Mouse (Mus musculus) layer of hippocampus, postnatal 10 days (tissue): ENCODE data around the gene Gm10799. TPM values are rescaled to one million over a fixed set of nuclear protein-coding genes. Genes with fewer than 3 reads are reported as not detected.
"Not testable (repeated sequence)": the region's sequence is repeated elsewhere in the genome, so short reads cannot be mapped to it uniquely, and the experiment has no call there.

Experiments
- DNase-seq, 2 experiments: peaks; one replicate each; pipeline ENCODE4 v3.0.0; 2021; ENCODE audit warnings: low spot score in 2 of 2
- total RNA-seq, 2 experiments: library from RNA; stranded (reverse); gene quantifications; 2 replicates each; pipeline ENCODE4 v1.2.3; 2021

Gm10799 gene
- total RNA-seq, 2 experiments from 2014 or later: not detected

DNA sequence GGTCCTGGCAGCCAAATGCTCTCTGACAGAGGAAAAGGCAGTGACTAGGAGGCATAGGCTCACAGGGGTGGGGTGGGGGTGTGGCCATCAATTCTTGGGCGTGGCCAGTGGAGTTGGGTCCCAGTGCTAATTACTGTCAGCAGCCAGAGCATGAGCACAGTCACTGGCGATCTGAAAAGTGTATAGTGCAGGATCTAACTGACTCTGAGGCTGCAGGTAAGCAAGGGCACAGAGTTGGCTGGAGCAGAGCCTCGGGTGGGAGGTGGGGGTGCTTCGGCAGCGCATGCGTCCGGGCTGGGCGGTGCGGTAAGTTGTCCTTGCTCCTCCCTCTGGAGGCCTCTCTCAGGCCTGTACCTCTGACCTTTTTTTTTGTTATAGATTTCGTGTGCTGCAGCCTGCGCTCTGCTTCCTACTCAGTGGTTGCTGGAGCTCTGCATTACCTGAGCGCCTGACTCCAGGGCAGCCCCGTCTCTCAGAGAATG is 1.4 kb upstream of the Gm10799 start, which contains the start of gene Cd59b:
Gene Cd59b (plus strand): TSS at position 146 of the 482 bp plus-strand sequence.
- DNase-seq: no peak

DNA sequence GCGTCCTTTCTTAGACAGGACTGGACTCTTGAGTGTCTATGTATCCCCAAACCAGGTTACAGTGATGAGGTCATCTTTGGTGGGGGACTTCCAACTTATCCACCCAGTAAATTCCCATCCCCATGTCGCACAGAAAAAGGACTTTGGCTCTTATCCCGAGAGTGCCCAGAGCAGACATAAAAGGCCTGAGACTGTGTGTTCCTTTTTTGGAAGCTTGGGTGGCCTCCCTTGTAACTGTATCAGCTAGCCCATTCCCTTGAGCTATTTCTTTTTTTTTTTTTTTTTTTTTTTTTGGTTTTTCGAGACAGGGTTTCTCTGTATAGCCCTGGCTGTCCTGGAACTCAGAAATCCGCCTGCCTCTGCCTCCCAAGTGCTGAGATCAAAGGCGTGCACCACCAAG is 2.8 kb downstream of the Gm10799 start, which contains the start of gene Gm10912:
Gene Gm10912 (plus strand): TSS at position 301 of the 400 bp plus-strand sequence.
- not testable (repeated sequence) for DNase-seq

DNA sequence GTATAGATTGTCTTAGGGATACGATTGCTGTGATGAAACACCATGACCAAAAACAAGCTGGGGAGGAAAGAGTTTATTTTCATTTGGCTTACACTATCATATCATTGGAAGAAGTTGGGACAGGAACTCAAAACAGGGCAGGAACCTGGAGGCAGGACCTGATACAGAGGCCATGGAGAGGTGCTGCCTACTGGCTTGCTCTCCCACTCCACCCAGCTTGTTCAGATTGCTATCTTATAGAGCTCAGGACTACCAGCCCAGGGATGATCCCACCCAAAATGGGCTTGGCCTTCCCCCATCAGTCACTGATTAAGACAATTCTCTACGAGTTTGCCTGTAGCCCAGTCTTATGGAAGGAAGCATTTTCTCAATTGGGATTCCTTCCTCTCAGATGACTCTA is 4.2 kb downstream of the Gm10799 start:
- DNase-seq: no peak

DNA sequence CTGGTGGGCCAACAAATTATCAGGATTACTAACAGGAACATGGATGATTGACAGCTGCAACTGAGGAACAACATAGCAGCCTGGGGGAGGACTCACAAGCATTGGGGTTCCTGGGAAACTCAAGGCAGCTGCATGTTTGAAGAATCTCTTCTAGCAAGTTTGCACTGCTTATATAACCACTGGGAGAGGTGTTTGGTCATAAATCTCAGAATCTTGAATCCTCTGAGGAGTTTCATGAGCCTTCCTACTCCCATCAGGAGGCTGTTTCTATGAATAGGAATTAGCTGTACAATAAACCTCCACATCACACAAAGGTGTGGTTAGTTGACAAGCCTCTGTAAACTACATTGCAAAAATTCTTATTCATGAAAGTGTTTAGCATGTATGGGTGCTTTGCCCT is 5.7 kb downstream of the Gm10799 start:
- DNase-seq: no peak

DNA sequence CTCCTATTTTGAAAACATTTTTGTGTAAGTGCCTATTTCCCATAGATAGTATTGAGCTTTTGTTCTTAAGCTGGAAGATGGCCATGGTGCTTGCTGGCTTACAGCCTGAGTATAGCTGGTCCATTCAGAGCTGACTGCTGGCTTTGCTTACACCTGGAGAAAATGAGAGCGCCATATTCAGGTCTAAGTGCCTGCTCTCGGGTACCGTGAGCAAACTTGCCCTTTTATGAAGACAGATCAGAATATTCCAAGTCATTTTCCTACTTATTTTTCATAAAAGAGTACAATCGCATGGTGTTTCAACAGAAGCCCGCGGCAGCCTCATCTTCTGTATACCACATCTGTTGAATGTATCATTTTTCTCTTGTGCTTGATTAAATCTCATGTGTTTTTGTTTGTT is 7.4 kb downstream of the Gm10799 start:
- no peak for DNase-seq

DNA sequence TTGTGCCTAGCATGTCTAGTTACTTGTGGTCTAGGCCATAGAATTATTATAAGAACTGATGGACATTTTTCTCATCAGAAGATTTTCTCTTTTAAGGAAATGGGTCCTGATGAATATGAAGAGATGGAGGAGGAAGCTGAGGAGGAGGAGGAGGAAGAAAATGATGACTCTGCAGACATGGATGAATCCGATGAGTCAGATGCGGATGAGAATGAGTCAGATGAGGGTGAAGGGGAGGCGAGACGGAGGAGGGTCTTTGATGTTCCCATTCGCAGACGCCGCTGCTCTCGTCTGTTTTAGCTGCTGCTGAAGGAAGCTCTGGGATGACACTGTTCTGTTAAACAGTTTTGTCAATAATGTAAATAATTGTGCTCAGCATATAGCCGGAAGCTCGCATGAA is 8.6 kb downstream of the Gm10799 start:
- no peak for DNase-seq

DNA sequence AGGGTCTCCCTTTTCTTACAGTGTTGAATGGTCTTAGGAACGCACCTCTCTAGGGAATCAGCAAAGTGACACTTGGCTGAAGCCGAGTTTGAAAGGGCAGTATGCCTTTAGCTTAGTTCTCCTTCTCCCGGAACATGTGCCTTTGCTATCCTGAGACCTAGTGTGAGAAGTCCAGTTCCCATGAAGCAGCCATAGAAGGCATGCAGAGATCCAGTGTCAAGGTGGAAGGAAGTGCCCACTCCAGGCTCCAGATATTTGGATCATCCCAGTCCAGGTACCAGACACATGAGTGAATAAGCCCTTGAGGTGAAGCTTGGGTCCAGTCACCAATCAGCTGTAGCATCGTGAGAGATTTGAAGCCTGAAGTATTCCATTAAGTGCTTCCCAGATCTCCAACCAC is 9.4 kb downstream of the Gm10799 start:
- no peak for DNase-seq

DNA sequence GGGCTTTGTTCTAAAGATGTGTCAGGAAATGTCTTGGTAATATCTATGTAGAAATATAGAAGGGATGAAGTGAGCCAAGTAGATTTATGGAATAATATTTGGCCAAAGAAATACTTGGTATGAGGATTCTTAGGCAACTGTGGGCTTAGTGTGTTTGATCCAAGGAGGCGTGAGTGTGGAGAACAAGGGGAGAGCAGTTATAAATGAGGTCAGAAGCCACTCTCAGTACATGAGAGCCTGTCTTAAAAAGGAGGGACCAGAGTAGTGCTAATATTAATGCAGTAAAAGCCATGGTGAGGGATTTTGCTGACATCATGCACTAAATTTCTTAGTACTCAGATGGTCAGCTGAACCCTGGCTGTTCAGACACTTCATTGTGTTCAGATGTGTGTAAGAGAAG is 10.0 kb downstream of the Gm10799 start:
- no peak for DNase-seq

DNA sequence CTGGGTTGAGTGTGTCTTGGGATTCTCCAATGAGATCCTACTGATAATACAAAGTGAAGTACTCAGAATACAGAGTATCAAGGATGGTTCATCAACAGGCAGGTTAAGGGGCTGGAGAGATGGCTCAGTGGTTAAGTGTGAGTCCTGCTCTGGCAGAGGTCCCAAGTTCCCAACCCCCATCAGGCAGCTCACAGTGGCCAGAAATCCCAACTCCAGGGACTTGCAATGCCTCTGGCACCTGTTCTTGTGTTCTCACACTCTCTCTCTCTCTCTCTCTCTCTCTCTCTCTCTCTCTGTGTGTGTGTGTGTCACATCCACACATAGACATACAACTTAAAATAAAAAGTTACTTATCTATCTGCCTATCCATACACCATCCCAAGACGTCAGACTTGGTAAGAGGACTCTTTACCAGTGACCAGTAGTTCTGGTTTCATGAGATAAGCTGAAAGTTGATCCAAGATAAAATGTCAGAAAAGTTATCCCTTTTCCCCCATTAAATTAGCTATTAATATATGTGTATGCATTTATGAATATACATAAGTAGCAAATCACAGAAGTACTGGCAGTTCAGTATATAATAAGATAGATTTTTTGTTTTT is 23.8 kb downstream of the Gm10799 start:
- DNase-seq: no peak

DNA sequence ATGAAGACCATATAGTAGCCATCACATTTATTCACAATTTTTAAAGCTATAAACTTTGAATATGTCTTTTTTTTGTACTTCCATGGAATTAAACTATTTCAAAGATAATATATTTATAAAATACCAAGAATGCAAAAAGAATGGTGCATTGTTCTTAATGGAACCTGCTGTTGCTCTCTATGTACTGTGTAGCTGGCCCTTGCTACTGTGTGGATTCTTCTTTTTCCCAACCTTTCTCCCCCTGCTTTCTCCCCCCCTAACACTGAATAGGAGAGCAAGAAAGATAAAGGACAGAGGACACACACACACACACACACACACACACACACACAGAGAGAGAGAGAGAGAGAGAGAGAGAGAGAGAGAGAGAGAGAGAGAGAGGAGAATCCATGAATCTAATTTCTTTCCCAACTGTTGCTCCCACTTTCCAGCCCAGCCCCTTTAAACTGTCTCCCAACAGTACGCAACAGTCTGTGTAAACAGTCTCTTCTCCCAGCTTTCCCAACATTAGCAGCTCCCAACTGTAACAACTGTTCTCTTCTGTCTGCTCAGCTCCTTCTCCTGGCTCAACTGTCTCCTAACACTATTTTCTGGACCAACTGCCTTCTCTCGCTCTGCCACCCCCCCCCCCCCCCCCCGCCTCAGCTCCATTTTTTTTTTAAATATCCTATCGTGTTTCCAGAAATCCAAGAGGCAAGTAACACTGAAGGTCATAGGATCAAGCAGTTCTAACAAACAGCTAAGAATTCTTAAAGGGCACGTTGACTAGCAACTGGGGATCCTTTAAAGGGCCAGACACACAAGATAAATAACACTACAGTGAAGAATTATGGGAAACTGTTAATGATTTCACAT is 24.5 kb downstream of the Gm10799 start:
- no peak for DNase-seq

DNA sequence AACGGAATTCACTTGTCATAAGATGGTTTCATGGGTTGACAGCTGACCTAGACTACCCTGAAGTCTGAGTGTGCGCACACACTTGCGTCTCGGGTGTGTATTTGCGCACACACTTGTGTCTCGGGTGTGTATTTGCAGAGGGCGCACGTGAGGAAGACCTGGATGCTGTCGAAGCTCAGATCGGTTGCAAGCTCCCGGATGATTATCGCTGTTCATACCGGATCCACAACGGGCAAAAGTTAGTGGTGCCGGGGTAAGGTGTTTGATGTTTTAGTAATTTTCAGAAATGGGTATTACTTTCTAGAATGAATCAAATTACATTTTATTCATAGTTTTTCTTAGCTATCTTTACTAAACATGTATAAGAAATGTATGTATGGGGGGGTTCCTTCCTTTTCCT is 25.6 kb downstream of the Gm10799 start:
- DNase-seq: no peak

DNA sequence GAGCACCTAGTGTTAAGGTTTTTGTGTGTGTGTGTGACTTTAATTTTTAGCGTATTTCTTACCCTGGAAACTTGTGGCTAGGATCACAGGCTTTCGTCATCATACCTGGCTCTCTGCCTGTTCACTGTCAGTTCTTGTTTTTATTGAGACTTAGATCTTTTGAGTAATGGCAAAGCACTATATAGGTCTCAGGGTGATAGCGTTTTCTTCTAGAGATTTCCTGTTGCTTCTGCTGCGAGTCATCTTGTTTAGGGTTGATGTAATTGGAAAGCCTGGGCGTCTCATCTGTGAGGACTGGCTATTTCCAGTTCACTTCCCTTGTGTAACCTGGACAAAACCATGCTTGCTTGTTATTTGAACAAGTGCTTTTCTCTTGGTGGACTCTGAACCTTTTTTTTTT is 26.7 kb downstream of the Gm10799 start:
- no peak for DNase-seq

DNA sequence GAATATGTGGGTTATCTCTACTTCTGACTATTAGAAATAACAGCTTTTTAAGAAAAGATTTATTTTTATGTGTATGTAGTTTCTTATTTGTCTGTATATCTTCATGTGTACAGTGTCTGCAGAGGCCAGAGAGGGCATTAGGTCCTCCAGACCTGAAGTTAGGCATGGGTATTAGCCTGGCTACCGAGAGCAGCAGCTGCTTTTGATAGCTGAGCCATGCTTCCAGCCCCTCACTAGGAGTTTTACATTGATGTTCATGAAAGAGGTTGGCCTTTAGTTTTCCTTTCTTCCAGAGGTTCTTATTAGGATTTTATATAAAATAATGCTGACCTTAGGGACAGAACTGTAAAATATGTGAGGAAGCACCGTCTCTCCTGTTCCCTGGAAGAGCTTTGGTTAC is 30.1 kb downstream of the Gm10799 start:
- DNase-seq: no peak

DNA sequence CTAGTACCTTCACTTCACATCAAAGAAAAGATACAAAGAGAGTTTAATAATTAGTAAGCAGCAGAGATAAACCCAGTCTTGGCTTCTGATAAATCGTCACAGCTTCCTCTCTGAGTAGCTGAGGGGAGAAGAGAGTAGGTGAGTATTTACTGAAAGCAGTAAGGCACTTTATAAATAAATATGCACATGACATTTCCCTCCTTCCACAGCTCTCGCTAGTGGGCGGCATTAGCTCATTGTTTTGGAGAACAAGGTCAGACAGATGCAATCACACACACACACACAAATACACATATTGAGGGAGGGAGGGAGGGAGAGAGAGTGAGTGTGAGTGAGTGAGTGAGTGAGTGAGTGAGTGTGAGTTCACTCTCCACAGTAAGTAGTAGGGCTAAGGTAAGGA is 32.0 kb downstream of the Gm10799 start:
- DNase-seq: no peak

DNA sequence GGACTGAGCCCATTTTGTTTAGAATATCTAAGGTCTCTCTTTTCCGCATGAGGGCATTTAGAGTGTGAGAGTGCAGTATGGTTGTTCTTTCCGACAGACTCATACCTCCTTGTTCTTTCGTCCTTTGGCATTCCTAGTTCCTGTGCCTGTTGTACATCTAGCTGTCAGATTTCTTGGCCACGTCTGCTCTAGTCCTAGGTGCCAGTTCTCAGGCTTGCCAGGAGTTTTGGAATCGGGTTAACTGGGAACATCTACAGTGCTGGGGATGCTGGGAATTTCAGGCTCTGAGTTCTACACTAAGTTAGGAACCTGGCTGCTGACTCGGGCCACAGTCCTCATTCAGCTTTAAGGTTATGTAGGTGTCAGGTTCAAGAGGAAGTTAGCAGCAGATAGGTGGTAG is 32.8 kb downstream of the Gm10799 start:
- no peak for DNase-seq

DNA sequence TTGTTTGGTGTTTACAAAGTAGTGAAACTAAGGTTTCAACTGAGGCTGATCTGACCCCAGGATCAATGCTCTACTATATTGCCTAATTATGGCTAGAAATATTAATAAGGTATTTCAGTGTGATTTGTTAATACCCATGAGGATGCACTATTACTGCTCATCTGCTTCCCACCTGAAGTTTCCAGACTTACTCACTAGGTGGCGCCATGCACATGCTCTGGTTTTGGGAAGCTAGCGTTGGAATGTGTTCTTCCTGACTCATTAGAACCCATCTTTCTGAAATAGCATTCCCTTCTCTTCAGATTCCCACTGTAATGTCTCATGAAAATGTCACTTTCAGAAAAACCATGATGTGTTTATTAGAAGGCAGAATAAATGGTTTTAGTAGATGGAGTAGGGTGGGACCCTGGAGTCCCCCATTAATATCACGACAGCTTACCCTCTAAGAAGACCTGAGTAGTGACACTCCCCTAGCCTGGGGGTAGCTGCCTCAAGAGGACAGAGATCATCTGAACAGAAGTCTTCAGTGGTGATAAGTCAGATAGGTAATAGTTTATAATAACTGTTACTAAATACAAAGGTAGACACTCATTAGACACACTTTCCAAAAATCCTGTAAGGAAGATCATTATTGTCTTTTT is 33.4 kb downstream of the Gm10799 start:
- DNase-seq: peak; percentile 76 to 79

DNA sequence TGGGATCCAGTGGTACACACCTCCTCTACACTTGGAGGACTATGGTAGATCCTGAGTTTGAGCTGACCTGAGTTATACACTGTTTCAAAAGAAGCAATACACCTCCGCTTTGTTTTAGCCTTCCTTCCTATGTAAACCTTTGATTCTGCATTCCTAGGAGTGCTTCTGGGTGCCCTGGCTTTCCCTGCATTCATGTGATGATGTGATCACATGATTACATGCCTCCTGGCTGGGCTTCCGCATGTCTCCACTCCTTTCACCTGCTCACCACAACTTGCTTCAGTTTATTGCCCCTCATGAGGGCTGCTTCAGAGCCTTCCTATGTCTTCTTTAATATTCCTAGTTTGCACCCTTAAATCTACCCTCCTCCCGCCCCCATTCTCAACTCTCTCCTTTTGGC is 36.3 kb downstream of the Gm10799 start:
- DNase-seq: no peak

DNA sequence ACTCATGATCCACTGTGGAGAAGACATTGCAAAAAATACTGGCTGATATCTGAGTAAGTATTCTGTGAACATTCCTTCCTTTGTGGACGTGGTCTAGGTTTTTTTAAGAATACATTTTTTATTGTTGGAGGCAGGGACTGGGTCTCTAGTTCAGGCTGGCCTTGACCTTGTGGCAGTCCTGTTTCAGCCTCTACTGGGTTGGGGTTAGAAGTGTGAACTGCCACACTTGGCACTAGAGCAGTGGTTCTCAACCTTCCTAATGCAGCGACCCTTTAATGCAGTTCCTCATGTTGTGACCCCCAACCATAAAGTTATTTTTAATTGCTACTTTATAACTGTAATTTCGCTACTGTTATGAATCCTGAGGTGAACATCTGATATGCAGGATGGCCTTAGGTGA is 38.0 kb downstream of the Gm10799 start:
- DNase-seq: no peak

DNA sequence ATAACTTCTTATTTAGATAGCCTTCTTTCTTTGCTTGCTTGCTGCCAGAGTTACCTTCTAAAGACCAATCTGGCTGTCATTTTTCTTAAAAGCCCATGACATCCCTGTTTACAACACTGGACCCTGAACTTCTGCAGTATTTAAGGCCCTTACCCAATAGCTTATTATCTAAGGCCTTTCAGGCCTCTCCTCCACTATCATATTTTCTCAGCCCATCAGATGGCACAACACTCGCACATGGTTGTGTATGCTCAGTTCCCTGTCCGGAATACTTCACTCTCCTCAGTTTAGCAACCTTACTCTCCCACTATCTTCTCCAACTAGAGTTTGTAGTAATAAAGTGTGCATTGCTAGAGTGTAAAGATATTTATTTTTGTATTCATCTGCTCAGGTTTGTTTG is 39.3 kb downstream of the Gm10799 start:
- no peak for DNase-seq

DNA sequence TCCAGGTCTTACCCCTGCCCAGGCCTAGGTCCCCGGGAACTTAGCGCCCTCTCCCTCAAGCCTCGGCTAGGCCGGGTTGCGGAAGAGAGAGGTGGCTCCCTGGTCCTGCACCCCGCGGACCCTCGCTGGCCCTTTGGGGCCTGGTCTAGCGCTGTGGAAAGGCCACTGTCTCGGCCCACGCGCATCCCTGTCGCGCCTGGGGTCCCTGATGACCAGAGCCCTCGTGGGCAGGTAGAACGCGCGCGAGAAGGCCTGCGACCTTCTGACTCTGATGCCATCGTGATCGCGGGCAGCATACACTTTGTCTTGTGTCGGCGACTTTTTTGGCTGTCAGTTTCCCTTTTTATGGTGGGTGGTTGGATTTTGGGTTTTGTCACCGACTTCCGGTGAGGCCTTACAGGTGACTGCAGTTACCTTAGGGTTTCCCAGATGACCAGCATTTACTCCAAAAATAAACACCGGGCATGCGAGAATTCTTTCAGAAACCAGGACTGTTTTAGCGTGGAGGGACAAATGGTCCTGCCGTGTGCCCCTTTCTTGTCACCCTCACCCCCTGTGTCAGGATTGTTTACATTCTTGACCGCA is 40.1 kb downstream of the Gm10799 start, which contains the start of gene 4931422A03Rik:
Gene 4931422A03Rik (minus strand): TSS at position 223 of the 585 bp plus-strand sequence.
- no peak for DNase-seq

DNA sequence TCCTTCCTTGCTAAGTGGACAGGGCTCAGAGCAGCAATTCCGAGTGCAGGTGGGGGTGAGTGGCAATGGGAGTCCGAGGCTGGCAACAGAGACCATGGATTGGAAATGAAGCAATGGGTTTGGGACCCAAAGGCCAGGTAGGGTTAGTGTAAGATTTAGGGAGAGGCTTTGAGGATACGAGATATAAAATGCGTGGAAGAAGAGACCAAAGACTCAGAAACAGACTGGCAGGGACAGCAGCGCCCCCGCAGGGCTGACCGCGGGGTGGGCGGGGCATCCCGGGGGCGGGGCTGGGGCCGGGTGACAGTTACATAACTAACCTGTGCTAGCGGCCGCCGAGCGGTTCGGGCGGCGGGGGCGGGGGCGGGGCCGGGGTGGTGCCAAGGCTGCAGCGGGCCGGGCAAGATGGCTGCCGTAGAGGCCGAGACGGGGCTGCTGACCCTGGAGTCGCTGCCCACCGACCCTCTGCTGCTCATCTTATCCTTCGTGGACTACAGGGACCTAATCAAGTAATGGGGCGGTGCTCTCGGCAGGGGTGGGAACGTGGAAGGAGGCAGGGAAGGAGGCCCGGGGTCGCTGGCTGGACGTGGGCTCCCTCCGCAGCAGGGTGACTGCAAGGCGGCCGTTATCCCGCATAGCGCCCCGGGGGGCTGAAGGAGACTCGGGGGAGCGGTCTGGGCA is 40.8 kb downstream of the Gm10799 start, which contains the start of gene Fbxo3:
Gene Fbxo3 (plus strand): TSS at position 264 of the 681 bp plus-strand sequence.
- peak; percentile 65 to 80 for DNase-seq
